Mouse (Mus musculus) neural tube, embryonic 15.5 days (tissue): ENCODE measurements around the gene Aco1. TPM values are rescaled to one million over a fixed set of nuclear protein-coding genes. Genes with fewer than 3 reads are reported as not detected.

Experiments
- ATAC-seq: fragments of 200-750 bp; cut with Nextera tagmentation; 2 replicates; pipeline ENCODE4 v1.8.0; 2017; ENCODE audit warnings: mild to moderate bottlenecking, moderate TSS enrichment, moderate library complexity; ENCODE audit not compliant: low FRiP score
- H3K27ac ChIP-seq: fragments of 300-500 bp; sonication (generic); replicated peaks from 2 replicates; pipeline ENCODE4 v1.5.1; 2015; ENCODE audit warnings: mild to moderate bottlenecking, inconsistent platforms
- H3K27me3 ChIP-seq: fragments of 300-500 bp; sonication (generic); replicated peaks from 2 replicates; pipeline ENCODE4 v1.6.1; 2015; ENCODE audit warnings: inconsistent platforms
- H3K36me3 ChIP-seq: fragments of 300-500 bp; sonication (generic); 2 replicates; pipeline ENCODE4 v1.6.1; 2015; ENCODE audit warnings: inconsistent platforms
- H3K4me1 ChIP-seq: fragments of 300-500 bp; sonication (generic); 2 replicates; pipeline ENCODE4 v1.6.1; 2015; ENCODE audit warnings: inconsistent platforms
- H3K4me2 ChIP-seq: fragments of 300-500 bp; sonication (generic); 2 replicates; pipeline ENCODE4 v1.6.1; 2015; ENCODE audit warnings: inconsistent platforms, mild to moderate bottlenecking, moderate library complexity
- H3K4me3 ChIP-seq: fragments of 300-500 bp; sonication (generic); replicated peaks from 2 replicates; pipeline ENCODE4 v1.5.1; 2015; ENCODE audit warnings: mild to moderate bottlenecking, inconsistent platforms
- H3K9ac ChIP-seq: fragments of 300-500 bp; sonication (generic); replicated peaks from 2 replicates; pipeline ENCODE4 v1.6.1; 2015; ENCODE audit warnings: mild to moderate bottlenecking, inconsistent platforms
- H3K9me3 ChIP-seq: fragments of 300-500 bp; sonication (generic); replicated peaks from 2 replicates; pipeline ENCODE4 v1.6.1; 2016; ENCODE audit warnings: inconsistent platforms
- WGBS: fragments of 180-500 bp; shearing (Covaris S2); methylation state at CpG from one replicate; pipeline ENCODE4 v1.1.7; 2015; ENCODE audit warnings: mixed read lengths; 5-methylcytosine and 5-hydroxymethylcytosine counted together
- polyA plus RNA-seq: library from polyadenylated mRNA; unstranded; fragments of >200 nt; fragmentation: Nextera tagmentation; extraction: Ambion mirVana; gene quantifications from 2 replicates; pipeline ENCODE4 v1.2.1, GENCODE M21; 2015

The Aco1 gene
- polyA plus RNA-seq, 1 experiment from 2014 or later, result 40.8 TPM

DNA sequence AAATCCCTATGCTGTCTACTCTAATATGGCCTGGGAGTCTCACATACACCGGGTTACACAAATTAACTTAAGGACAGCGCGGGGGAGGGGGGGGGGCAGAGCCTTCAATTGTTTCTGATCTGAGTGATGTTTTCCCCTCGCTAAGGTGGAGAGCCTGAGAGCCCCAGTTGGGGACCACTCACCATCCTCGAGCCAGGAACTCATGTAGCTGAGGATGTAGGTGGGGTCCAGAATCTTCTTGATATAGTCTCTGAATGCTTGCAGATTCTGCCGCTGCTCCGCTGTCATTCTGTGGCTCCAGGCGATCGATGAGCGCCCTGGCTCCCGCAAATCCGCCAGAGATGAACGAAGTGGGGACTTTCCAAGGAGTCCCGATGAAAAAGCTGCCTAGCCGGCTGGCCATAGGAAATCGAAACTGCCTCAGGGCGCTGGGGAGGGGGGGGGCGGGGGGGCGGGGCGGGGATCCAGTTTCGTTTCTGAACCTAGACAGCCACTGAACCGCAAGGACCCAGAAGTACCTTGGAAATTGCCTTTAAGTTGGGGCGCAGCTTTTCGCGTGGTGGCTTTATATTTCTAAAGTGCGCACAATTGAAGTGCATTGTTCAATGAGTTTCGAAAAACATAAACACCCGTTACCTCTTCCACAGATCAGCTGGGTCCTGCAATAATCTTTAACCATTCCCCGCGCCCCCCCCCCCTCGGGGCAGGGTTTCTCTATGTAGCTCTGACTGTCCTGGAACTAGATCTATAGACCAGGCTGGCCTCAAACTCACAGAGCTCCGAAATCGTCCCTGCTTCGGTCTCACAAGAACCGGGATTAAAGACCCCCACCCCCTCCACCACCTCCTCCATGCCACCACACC, 96.8 kb downstream of the Aco1 start, which contains the start of gene Ddx58:
Gene Ddx58, minus strand, starts transcription at position 420 of the 863 bp plus-strand sequence.
- no peaks in the 10 kb centered on the region for H3K27me3 ChIP-seq
- H3K27ac ChIP-seq, result 0 out of 2 replicates have a peak within 1 kb of the TSS, but pooled peaks have one; percentile 45
- no peaks in the 10 kb centered on the region for H3K36me3 ChIP-seq
- H3K4me3 ChIP-seq, result peak within 1 kb of the TSS; percentile 47
- H3K9me3 ChIP-seq, result no peaks in the 10 kb centered on the region
- peak within 1 kb of the TSS; percentile 50 for H3K9ac ChIP-seq
- H3K4me2 ChIP-seq, result peak within 1 kb of the TSS; percentile 77
- 3% methylated on average over 33 of the region's 35 CpGs for WGBS
- peak; percentile 57; the same call in 1 of the 2 replicates for ATAC-seq
- peaks cover 17% of the 10 kb centered on the region for H3K4me1 ChIP-seq

DNA sequence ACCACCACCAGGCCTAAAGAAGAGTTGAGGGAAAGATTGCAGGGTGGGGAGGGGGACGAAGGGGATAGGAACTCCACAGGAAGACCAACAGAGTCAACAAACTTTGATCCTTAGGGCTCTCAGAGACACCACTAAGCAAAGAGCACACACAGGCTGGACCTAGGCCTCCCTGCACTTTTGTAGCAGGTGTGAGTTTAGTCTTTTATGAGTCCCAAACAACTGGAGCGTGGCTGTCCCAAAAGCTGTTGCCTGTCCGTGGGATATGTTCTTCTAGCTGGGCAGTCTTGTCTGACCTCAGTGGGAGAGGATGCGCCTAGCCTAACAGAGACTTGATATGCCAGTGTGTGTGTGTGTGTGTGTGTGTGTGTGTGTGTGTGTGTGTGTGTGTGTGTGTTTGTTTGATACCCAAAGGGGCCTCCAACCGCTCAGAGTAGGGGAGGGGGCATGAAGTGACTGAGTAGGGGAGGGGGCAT, 97.4 kb downstream of the Aco1 start:
- no peak overlapping the region for H3K9ac ChIP-seq
- H3K4me2 ChIP-seq, result peak overlapping the region; percentile 77
- ATAC-seq, result 0 out of 2 replicates have a peak, but pooled peaks have one; percentile 14
- peaks cover 17% of the 10 kb centered on the region for H3K4me1 ChIP-seq
- WGBS, result 40% methylated on average over 5 of the region's 5 CpGs
- no peaks in the 10 kb centered on the region for H3K27me3 ChIP-seq
- no peak overlapping the region for H3K27ac ChIP-seq
- H3K36me3 ChIP-seq, result no peaks in the 10 kb centered on the region
- no peaks in the 10 kb centered on the region for H3K9me3 ChIP-seq
- H3K4me3 ChIP-seq, result peak overlapping the region; percentile 47

DNA sequence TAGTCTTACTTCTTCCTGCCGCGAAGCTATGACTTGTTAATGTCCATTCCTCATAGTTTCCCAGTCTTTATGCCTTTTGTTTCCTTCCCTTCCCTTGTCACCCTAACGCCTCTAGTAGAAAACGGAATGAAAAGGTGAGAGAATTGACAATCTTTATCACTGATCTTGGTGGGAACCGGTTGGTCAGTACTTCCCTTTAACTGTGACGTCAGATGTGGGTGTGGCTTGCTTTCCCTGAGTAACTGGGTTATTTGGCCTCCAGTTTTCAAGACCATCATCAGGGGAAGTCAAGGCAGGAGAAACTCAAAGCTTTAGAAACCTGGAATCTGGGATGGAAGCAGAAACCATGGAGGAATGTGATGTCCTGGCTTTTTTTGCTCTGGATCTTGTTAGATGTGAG, 99.0 kb downstream of the Aco1 start:
- Histone ChIP-seq H3K27me3 (no peaks in the 10 kb centered on the region), H3K9ac (no peak overlapping the region), H3K4me3 (no peak overlapping the region), H3K9me3 (no peaks in the 10 kb centered on the region), H3K4me2 (no peak overlapping the region), H3K27ac (no peak overlapping the region), H3K36me3 (no peaks in the 10 kb centered on the region), H3K4me1 (peaks cover 17% of the 10 kb centered on the region)
- WGBS, result 59% methylated on average over 6 of the region's 6 CpGs
- no peak for ATAC-seq

DNA sequence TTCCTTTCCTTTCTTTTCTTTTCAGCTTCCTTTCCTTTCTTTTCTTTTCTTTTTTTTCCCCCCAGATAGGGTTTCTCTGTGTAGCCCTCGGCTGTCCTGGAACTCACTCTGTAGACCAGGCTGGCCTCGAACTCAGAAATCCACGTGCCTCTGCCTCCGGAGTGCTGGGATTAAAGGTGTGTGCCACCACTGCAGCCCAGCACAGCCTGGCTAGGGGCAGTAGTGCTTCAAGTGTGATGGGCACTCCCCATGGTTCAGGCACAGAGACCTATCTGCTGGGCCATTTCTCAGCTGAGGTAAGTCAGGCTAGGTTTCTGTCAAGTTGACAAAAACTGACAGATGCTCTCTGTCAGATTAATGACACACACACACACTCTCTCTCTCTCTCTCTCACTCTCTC, 100.1 kb downstream of the Aco1 start:
- Histone ChIP-seq H3K9ac (no peak overlapping the region), H3K4me3 (no peak overlapping the region), H3K4me2 (no peak overlapping the region), H3K27ac (no peak overlapping the region), H3K27me3 (no peaks in the 10 kb centered on the region), H3K9me3 (no peaks in the 10 kb centered on the region), H3K4me1 (peaks cover 17% of the 10 kb centered on the region), H3K36me3 (no peaks in the 10 kb centered on the region)
- 79% methylated on average over 4 of the region's 4 CpGs for WGBS
- no peak for ATAC-seq

DNA sequence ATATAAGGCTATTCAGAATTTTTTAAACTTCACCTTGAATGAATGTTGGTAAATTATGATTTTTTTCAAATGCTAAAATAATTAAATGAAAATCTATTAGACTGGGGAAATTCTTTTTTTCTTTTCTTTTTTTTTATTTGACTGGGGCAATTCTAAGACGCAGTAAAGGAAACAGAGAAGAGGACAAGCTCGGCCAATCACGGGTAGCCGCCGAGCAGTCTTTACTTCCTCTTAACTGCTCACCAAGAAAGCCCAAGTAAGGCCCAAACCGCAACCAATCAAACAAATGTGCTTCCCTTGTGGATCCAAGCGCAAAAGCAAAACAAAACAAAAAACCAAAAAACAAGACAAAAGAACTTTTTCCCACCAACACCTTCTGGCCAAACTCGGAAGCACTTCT, 101.2 kb downstream of the Aco1 start:
- Histone ChIP-seq H3K9ac (no peak overlapping the region), H3K27me3 (no peaks in the 10 kb centered on the region), H3K9me3 (no peaks in the 10 kb centered on the region), H3K4me2 (no peak overlapping the region), H3K4me1 (peaks cover 12% of the 10 kb centered on the region), H3K27ac (no peak overlapping the region), H3K4me3 (no peak overlapping the region), H3K36me3 (no peaks in the 10 kb centered on the region)
- ATAC-seq, result no peak
- 83% methylated on average over 8 of the region's 8 CpGs for WGBS

Other genes with a start within 250 kb of the Aco1 start
- gene Ddx58, start 96.7 kb downstream of the Aco1 start, polyA plus RNA-seq, result 4.5 and 8.9 TPM in 2 replicates
- 18.6 and 18.9 TPM in 2 replicates for gene Smim27, start 126.5 kb downstream of the Aco1 start, polyA plus RNA-seq
- 30.0 and 32.4 TPM in 2 replicates for gene Topors, start 126.8 kb downstream of the Aco1 start, polyA plus RNA-seq
- gene Ndufb6, start 136.3 kb downstream of the Aco1 start, polyA plus RNA-seq, result 380 and 437 TPM in 2 replicates